Mouse (Mus musculus): ENCODE measurements around the gene Trarg1. TPM values are rescaled to one million over a fixed set of nuclear protein-coding genes. Genes with fewer than 3 reads are reported as not detected.

Trarg1 gene
- total RNA-seq, 2 experiments from 2014 or later = 20.9 to 145 TPM

Other genes with a start within 250 kb of the Trarg1 start
- gene Abr, start 57.5 kb upstream of the Trarg1 start, total RNA-seq (2021) = 10 to 100 TPM; 55.4 to 56.2 TPM
- not detected for gene Bhlha9, start 7.3 kb upstream of the Trarg1 start, total RNA-seq (2021)
- 10 to 100 TPM; 64.3 to 69.6 TPM for gene Gosr1, start 83.8 kb downstream of the Trarg1 start, total RNA-seq (2021)
- 10 to 100 TPM; 29.8 to 39.1 TPM for gene Cpd, start 167.2 kb downstream of the Trarg1 start, total RNA-seq (2021)
- under 1 TPM; 0.29 to 0.83 TPM for gene Tmigd1, start 222.4 kb downstream of the Trarg1 start, total RNA-seq (2021)
- gene Blmh, start 245.0 kb downstream of the Trarg1 start, total RNA-seq (2021) = 10 to 100 TPM; 40.3 to 47.8 TPM